Mouse (Mus musculus) intestine, embryonic 16.5 days (tissue): ENCODE measurements around the gene Pde10a. TPM values are rescaled to one million over a fixed set of nuclear protein-coding genes. Genes with fewer than 3 reads are reported as not detected.

Source experiments
- ATAC-seq: fragments of 200-750 bp; cut with Nextera tagmentation; 2 replicates; pipeline ENCODE4 v1.8.0; 2017; ENCODE audit warnings: moderate TSS enrichment, moderate library complexity
- H3K27ac ChIP-seq: fragments of 300-500 bp; sonication (generic); 2 replicates; pipeline ENCODE4 v1.5.1; 2014; ENCODE audit warnings: mild to moderate bottlenecking, low read length
- H3K27me3 ChIP-seq: fragments of 300-500 bp; sonication (generic); replicated peaks from 2 replicates; pipeline ENCODE4 v1.6.1; 2014; ENCODE audit warnings: low read length, control low read depth, mixed read lengths; ENCODE audit not compliant: control insufficient read depth, insufficient read depth
- H3K36me3 ChIP-seq: fragments of 300-500 bp; sonication (generic); 2 replicates; pipeline ENCODE4 v1.6.1; 2014; ENCODE audit warnings: low read length, control low read depth; ENCODE audit not compliant: control insufficient read depth, insufficient read depth
- H3K4me1 ChIP-seq: fragments of 300-500 bp; sonication (generic); 2 replicates; pipeline ENCODE4 v1.6.1; 2014; ENCODE audit warnings: low read length, control low read depth, mixed read lengths; ENCODE audit not compliant: control insufficient read depth, insufficient read depth
- H3K4me2 ChIP-seq: fragments of 300-500 bp; sonication (generic); 2 replicates; pipeline ENCODE4 v1.6.1; 2014; ENCODE audit warnings: low read depth, low read length, control low read depth
- H3K4me3 ChIP-seq: fragments of 300-500 bp; sonication (generic); 2 replicates; pipeline ENCODE4 v1.5.1; 2014; ENCODE audit warnings: mild to moderate bottlenecking, low read length
- H3K9ac ChIP-seq: fragments of 300-500 bp; sonication (generic); 2 replicates; pipeline ENCODE4 v1.6.1; 2014; ENCODE audit warnings: low read depth, low read length
- H3K9me3 ChIP-seq: fragments of 300-500 bp; sonication (generic); 2 replicates; pipeline ENCODE4 v1.6.1; 2016; ENCODE audit warnings: low read length, control low read depth; ENCODE audit not compliant: control insufficient read depth
- WGBS: fragments of 180-500 bp; shearing (Covaris S2); extraction: QIAGEN DNeasy Blood & Tissue Kit; methylation state at CpG from one replicate; pipeline ENCODE4 v1.1.7; 2014; 5-methylcytosine and 5-hydroxymethylcytosine counted together
- polyA plus RNA-seq: library from polyadenylated mRNA; unstranded; fragments of >200 nt; fragmentation: Nextera tagmentation; extraction: Ambion mirVana; gene quantifications from 2 replicates; pipeline ENCODE4 v1.2.1, GENCODE M21; 2015

Pde10a gene
- polyA plus RNA-seq, 1 experiment from 2014 or later: 1.0 TPM

DNA sequence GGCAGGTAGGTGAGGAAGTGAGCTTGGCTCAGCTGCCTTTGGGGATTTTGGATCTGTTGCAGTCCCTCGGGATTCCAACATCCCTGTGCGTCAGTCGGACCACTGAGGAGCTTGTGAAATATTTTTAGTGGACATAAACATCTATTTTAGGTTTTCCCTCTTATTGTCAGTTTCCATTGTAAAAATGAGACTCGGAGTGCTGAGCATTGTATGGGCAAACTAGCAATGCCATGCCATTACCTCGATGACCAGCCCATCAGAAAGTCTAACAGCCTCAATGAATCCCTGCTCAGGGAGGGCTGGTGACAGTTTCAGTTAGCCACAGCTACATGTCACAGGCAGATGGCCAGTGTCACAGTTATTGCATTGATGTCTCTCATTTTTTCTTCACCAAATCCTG is 80.7 kb downstream of the Pde10a start:
- H3K9me3 ChIP-seq: no peaks in the 10 kb centered on the region
- H3K9ac ChIP-seq: no peak overlapping the region
- ATAC-seq: no peak
- no peak overlapping the region for H3K4me3 ChIP-seq
- 87% methylated on average over 5 of the region's 5 CpGs for WGBS
- H3K27ac ChIP-seq: no peak overlapping the region
- H3K4me2 ChIP-seq: no peak overlapping the region
- H3K4me1 ChIP-seq: no peaks in the 10 kb centered on the region
- H3K27me3 ChIP-seq: no peaks in the 10 kb centered on the region
- H3K36me3 ChIP-seq: no peaks in the 10 kb centered on the region

DNA sequence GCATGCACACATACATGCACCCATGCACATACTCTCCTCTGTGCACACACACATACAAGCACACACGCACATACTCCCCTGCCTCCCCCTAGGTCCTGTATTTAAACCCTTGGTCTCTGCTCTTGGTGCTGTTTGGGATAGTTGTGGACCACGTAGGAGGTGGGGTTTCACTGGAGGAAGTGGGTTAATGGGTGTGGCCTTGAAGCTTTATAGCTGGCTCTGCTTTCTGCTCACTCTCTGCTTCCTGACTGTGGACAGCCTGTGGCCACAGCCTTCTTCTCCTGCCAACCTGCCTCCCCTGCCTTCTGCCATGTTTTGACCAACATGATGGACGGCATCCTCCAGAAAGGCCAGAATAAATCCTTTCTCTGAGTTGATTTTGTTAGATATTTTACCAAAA is 81.5 kb downstream of the Pde10a start:
- Histone ChIP-seq H3K4me3 (no peak overlapping the region), H3K4me2 (no peak overlapping the region), H3K36me3 (no peaks in the 10 kb centered on the region), H3K27ac (no peak overlapping the region), H3K9ac (no peak overlapping the region), H3K4me1 (no peaks in the 10 kb centered on the region), H3K27me3 (no peaks in the 10 kb centered on the region), H3K9me3 (no peaks in the 10 kb centered on the region)
- no peak for ATAC-seq
- WGBS: 77% methylated on average over 3 of the region's 3 CpGs

DNA sequence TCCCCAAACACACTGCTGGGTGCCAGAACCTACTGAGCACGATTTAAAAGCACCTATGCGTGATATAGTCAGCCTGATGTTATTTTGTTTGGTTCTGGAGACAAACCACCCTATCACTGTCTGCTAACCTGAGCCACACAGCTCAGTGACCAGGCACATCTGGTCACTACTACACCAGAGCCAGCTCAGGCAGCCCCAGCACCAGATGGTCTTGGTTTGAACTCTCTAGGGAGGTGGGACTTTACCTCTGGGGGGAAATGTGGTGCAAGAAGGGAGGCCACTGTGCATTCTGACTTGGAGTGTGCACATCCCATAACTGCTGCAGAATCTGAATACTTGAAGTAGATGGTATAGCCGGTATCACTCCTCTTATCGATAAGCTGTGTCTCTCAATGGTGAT is 86.7 kb downstream of the Pde10a start:
- Histone ChIP-seq H3K36me3 (no peaks in the 10 kb centered on the region), H3K4me2 (no peak overlapping the region), H3K9me3 (no peaks in the 10 kb centered on the region), H3K9ac (no peak overlapping the region), H3K4me3 (no peak overlapping the region), H3K27me3 (no peaks in the 10 kb centered on the region), H3K27ac (no peak overlapping the region), H3K4me1 (no peaks in the 10 kb centered on the region)
- ATAC-seq: no peak
- 75% methylated on average over 4 of the region's 4 CpGs for WGBS

DNA sequence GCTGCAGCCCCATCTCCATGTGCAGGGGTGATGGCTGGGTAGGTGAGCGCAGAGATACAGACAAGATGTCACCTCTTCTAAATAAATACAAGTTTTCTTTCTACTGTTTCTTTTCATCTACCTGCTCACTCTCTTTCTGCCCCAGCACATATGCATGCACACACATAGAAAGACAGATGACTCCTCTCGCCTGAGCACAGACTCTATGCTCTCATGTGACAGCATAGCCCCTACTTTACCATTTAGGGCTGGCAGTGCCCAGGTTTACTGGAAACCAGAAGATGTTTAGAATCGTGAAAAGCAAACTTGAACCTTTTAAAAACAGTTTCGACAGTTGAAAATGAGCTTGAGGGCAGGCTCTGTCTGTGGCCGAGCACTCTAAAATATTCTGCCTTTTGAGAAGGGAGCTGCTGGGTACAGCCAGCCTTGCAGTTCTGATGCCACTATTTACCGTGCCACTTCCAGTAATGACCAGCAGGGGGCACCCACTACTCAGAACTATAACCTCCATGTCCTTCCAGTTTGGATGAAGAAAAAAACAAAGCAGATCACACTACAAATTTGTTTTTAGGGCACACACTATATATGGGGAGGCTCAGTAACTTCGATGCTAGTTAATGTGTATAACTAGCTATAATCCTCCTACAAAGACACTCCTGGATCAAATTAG is 88.8 kb downstream of the Pde10a start:
- no peaks in the 10 kb centered on the region for H3K27me3 ChIP-seq
- ATAC-seq: no peak
- H3K9ac ChIP-seq: no peak overlapping the region
- no peaks in the 10 kb centered on the region for H3K4me1 ChIP-seq
- H3K4me3 ChIP-seq: no peak overlapping the region
- no peaks in the 10 kb centered on the region for H3K9me3 ChIP-seq
- WGBS: 34% methylated on average over 7 of the region's 7 CpGs
- no peaks in the 10 kb centered on the region for H3K36me3 ChIP-seq
- H3K27ac ChIP-seq: no peak overlapping the region
- no peak overlapping the region for H3K4me2 ChIP-seq

DNA sequence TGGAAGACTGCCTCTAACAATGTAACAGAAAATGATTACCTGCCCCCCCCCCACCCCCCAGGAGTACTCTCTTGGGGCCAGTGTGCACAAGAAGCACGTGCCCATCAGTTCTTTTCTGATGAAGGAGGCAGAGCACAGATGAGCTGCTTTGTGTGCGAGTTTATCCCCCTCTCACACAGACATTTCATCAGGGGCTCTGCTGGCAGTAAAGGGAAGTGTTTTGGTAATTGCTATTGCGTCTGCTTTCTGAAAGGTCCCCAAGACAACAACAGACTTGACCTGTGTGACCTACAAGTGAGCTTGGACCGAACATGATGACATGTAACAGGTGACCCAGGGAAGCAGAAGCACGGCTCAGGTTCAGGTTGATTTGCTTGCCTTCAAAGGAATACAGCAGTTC is 95.2 kb downstream of the Pde10a start:
- Histone ChIP-seq H3K9ac (no peak overlapping the region), H3K4me2 (no peak overlapping the region), H3K36me3 (no peaks in the 10 kb centered on the region), H3K9me3 (no peaks in the 10 kb centered on the region), H3K27ac (no peak overlapping the region), H3K4me3 (no peak overlapping the region), H3K4me1 (0 out of 2 replicates have a peak, but pooled peaks cover 4% of the 10 kb centered on the region), H3K27me3 (no peaks in the 10 kb centered on the region)
- ATAC-seq: no peak
- 50% methylated on average over 5 of the region's 5 CpGs for WGBS

DNA sequence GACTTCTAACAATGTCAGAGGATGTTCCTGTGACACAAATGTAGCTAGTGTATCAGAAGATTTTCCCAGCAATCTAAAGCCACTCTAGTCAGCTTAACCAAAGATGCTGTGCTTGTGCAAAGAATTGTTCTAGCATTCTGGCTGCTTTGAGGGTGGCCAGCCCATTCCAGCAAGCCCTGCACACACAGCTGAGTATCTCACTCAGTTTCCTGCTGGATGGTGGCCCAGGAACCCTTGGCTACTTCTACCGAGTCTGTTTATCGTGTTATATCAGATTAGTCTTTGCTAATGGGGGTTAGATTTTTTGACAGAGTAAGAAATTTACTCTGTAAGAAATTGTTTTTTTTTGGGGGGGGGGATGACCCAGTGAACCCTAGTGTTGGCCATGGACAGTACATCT is 95.9 kb downstream of the Pde10a start:
- H3K4me1 ChIP-seq: 0 out of 2 replicates have a peak, but pooled peaks cover 4% of the 10 kb centered on the region
- H3K9me3 ChIP-seq: no peaks in the 10 kb centered on the region
- ATAC-seq: no peak
- WGBS: 46% methylated on average over 2 of the region's 2 CpGs
- H3K27ac ChIP-seq: no peak overlapping the region
- H3K4me3 ChIP-seq: no peak overlapping the region
- H3K9ac ChIP-seq: no peak overlapping the region
- no peaks in the 10 kb centered on the region for H3K27me3 ChIP-seq
- no peak overlapping the region for H3K4me2 ChIP-seq
- no peaks in the 10 kb centered on the region for H3K36me3 ChIP-seq

DNA sequence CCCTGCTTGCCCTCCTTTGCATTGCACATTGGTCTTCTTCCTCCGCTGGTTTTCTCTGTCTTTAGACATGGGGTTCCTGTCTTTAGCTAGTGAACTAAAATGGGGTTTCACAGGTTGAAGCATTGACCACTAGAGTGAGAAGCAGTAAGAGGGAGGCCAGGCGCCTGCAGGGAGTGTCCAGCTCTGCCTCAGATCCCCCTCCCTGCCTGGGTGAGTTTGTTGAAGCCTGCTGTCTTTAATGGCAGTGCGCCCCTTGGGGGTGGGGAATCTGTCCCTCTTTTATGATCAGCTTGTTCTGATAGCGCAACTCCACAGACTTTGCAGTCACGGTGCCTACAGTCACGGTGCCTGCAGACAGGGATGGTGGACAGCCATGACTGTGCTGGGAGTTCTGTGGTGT is 96.7 kb downstream of the Pde10a start:
- H3K4me1 ChIP-seq: 0 out of 2 replicates have a peak, but pooled peaks cover 4% of the 10 kb centered on the region
- no peaks in the 10 kb centered on the region for H3K9me3 ChIP-seq
- H3K4me2 ChIP-seq: no peak overlapping the region
- WGBS: 42% methylated on average over 6 of the region's 6 CpGs
- no peak overlapping the region for H3K4me3 ChIP-seq
- ATAC-seq: no peak
- H3K36me3 ChIP-seq: no peaks in the 10 kb centered on the region
- H3K27ac ChIP-seq: no peak overlapping the region
- H3K27me3 ChIP-seq: no peaks in the 10 kb centered on the region
- H3K9ac ChIP-seq: no peak overlapping the region

DNA sequence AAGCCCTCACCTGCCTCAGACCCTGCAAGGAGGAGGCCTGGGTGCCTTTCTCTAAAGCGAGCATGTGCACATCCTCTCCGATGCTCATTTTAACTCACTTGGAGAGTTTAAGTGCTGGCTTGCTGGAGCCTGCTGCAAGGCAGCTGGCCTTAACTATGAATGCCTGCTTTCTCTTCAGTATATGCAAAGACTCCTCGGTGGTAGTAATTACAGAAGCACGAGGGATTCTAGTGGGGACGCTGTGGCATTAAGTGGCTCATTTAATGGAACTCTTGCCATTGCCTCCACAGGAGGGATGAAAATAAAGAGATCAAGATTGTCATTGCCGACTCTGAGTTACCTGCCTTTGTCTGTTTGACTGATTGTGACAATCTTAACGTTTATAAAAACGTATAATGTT is 101.2 kb downstream of the Pde10a start:
- Histone ChIP-seq H3K4me1 (0 out of 2 replicates have a peak, but pooled peaks cover 4% of the 10 kb centered on the region), H3K27ac (no peak overlapping the region), H3K4me2 (no peak overlapping the region), H3K4me3 (no peak overlapping the region), H3K27me3 (no peaks in the 10 kb centered on the region), H3K9me3 (no peaks in the 10 kb centered on the region), H3K36me3 (no peaks in the 10 kb centered on the region), H3K9ac (no peak overlapping the region)
- WGBS: 61% methylated on average over 8 of the region's 8 CpGs
- ATAC-seq: no peak

DNA sequence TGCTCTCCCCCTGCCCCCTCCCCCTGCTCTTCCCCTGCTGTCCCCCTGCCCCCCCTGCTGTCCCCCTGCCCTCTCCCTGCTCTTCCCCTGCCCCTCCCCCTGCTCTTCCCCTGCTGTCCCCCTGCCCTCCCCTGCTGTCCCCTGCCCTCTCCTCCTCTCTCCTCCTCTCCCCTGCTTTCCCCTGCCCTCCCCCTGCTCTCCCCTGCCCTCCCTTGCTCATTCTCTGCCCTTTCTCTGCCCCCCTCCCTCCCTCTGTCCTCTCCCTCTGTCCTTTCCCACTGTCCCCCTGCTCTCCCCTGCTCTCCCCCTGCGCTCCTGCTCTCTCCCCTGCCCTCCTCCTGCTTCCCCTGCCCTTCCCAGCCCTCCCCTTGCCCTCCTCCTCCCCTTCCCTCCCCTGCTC is 106.5 kb downstream of the Pde10a start:
- Histone ChIP-seq H3K9ac (no peak overlapping the region), H3K36me3 (no peaks in the 10 kb centered on the region), H3K27me3 (no peaks in the 10 kb centered on the region), H3K4me1 (no peaks in the 10 kb centered on the region), H3K4me3 (no peak overlapping the region), H3K9me3 (no peaks in the 10 kb centered on the region), H3K4me2 (no peak overlapping the region), H3K27ac (no peak overlapping the region)
- no peak for ATAC-seq
- WGBS: 75% methylated on average over 1 of the region's 1 CpGs

DNA sequence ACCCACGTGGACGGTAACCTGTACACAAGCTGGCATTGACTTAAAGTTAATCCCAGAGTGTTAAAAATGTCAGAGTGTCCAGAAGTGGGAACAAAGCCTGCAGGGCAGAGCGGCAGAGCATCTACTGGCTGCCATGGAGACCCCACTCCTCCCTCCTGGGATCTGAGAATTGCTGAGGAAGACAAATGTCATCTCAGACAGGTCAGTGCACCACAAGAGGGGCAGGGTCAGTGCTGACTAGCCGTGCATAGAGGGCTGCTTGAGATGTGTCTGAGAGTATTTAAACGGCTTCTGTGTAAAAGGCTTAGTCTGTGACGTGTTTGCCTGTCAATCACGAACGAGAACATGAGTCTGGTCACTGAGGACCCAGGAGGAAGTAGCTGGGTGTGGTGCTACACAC is 108.4 kb downstream of the Pde10a start:
- no peaks in the 10 kb centered on the region for H3K36me3 ChIP-seq
- no peak for ATAC-seq

More for the DNA sequence above, 108.4 kb downstream of the Pde10a start:
- Histone ChIP-seq H3K27me3 (no peaks in the 10 kb centered on the region), H3K27ac (no peak overlapping the region), H3K9ac (no peak overlapping the region), H3K4me3 (no peak overlapping the region), H3K9me3 (no peaks in the 10 kb centered on the region), H3K4me1 (no peaks in the 10 kb centered on the region), H3K4me2 (no peak overlapping the region)
- WGBS: 56% methylated on average over 8 of the region's 8 CpGs
